Mouse (Mus musculus) spleen, postnatal 14 days (tissue): ENCODE measurements at regions not wholly inside any gene's neighbourhood (a gene's known extent, or its start where the extent isn't known, plus 50 kb on each side); places are given as distances from the start of the nearest gene placed in this dataset.
A peak's percentile ranks its signal among the peaks of the same experiment; 100 is the strongest.

Source experiments
- DNase-seq, 2 experiments: peaks; one replicate each; pipeline ENCODE4 v3.0.0; 2021 to 2022; ENCODE audit warnings: low spot score in 2 of 2

GRCm38 (mm10) chr1:128829536-128829935 is 237.4 kb upstream of the Cxcr4 start:
- no peak for DNase-seq

- no peak for DNase-seq
Measured at GRCm38 (mm10) chr1:128826419-128826818, 234.3 kb upstream of the Cxcr4 start.

DNA sequence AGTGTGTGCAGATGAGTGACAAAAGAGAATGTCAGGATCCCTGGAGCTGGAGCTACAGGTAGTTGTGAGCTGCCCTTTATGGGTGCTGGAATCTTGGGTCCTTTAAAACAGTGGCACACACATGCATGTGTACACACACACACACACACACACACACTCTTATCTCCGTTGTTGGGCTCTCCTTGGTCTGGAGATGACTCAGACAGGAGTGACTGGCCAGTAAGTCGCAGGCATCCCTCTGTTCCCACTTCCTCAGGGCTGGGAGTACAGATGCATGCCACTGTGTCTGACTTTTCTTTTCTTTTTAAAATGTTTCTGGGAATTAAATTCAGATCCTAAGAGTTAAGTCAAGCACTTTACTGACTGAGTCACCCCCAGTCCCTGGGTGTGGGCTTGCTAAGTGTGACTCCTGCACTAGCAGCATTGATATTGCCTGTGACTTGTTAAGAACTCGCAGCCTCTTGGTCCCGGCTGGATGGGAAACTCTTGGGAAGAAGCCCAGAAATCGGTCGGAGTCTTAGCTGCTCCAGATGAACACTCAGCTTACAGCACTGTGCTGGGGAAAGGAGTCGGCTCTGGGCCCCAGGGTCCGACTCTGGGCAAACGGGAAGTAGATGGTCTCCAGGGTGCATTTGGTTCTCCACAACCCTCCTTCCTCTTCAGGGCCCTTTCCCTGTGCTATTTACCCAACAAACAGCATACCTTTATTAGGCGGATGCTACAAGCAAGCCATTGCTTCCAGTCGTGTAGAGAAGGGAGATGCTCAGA is 233.0 kb upstream of the Cxcr4 start:
- DNase-seq, result no peak

DNA sequence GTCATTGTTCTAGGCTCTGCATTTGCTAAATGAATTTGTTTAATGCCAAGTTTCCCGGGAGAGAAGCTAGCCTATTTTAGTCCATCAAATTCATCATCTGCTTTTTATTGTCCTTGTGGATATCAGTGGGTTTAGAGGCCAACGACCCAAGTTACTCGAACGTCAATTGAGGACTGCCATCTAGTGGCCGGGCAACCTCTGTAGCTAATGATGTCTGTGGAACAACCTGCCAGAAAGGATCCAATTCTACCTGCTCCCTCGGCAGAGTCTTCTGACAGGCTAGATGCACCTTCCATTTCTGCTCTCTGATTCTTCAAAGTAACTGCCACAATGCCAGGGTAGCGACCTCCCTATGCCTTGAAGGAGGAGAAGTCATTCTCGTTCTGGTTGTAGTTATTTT is 232.1 kb upstream of the Cxcr4 start:
- DNase-seq, result peak; percentile 58 to 70

DNA sequence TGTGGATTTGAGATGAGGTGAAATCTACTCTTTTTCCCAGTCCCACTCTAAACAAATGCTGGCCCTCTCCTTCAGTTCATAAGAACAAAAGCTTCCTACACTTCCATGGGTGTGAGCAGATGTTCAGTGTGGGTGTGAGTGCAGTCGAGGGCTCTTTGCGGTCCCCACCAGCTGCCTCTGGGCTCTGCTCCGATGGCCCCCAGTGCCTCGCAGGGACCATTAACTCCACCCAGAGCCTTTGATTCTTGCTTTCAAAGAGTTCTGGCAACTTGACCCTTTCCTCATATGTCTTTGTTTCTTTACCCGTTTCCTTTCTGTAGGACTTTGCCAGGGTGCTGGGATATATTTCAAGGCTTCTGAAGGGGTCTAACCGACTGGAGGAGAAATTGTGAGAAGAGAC is 229.9 kb upstream of the Cxcr4 start:
- no peak for DNase-seq

- DNase-seq, result no peak
Measured at GRCm38 (mm10) chr1:128820527-128820926, 228.4 kb upstream of the Cxcr4 start.

DNA sequence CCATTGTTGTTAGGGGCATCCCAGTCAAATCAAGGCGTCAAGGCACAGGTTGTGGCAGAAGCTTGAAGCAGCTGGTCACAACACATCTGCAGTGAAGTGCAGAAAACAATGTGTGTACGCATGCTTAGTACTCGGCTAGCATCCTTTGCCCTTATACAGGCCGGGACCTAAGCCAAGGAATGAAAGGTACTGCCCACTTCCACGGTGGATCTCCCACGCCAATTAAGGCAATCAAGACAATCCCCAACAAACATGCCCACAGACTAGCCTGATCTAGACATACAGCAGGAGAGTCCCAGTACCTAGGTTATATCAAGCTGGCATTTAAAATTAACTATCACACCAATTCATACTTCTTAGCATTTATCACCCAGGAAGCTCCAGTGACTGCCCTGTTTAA is 227.5 kb upstream of the Cxcr4 start:
- no peak for DNase-seq

DNA sequence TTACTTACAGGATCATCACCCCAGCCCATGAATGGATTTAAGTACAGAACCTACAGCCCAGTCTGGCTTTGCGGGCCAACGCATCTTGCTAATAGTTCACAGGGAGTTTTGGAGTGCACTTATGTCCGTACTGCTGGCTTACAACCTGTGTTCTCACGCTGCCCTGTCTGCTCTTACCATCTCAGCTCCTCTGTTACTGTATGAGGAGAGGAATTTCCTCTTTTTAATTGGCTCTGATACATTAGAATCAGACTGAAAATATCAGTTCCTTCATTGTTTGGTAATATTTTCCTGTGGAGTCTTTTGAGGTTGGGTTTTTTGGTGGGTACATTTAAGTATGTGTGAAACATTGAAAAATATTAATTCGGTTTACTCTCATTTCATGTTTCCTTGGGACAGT is 221.3 kb upstream of the Cxcr4 start:
- DNase-seq, result no peak

DNA sequence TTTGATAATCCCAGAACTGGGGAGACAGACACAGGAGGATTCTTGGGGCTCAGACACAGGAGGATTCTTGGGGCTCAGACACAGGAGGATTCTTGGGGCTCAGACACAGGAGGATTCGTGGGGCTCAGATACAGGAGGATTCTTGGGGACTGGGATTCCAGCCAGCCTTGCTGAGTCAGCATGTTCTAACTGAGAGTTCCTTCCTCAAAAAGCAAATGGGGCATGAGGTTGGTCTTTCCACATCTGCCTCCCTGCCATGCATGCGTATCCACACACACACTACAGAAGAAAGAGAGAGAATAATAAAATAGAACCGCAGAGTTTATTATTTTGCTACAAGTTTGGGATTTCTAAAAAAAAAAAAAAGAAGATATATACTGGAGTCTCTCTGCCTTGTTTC is 218.8 kb upstream of the Cxcr4 start:
- DNase-seq, result no peak

- DNase-seq, result no peak
Measured at GRCm38 (mm10) chr1:128810094-128810493, 218.0 kb upstream of the Cxcr4 start.

- DNase-seq, result no peak
Measured at GRCm38 (mm10) chr1:128809601-128810000, 217.5 kb upstream of the Cxcr4 start.

DNA sequence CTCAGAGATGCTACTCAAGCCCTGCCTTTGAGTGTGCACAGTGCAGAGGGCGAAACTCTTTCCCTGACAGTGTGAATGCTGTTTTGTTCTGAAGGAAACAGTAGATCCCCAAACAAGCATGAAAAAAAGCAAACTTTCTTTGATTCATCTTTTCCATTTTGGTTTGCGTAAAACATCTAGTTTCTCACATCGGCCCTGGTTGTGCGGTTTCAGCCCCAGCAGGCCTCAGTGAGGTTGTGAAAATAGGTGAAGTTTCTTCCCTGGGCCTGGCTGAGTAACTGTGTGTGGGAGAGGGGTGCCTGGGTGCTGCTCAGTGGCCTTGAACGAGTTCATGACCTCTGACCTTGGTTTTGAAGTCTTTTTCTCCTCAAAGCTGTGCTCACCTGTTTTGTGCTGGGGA is 216.5 kb upstream of the Cxcr4 start:
- no peak for DNase-seq

- no peak for DNase-seq
Measured at GRCm38 (mm10) chr1:128805687-128806653, 213.9 kb upstream of the Cxcr4 start.

DNA sequence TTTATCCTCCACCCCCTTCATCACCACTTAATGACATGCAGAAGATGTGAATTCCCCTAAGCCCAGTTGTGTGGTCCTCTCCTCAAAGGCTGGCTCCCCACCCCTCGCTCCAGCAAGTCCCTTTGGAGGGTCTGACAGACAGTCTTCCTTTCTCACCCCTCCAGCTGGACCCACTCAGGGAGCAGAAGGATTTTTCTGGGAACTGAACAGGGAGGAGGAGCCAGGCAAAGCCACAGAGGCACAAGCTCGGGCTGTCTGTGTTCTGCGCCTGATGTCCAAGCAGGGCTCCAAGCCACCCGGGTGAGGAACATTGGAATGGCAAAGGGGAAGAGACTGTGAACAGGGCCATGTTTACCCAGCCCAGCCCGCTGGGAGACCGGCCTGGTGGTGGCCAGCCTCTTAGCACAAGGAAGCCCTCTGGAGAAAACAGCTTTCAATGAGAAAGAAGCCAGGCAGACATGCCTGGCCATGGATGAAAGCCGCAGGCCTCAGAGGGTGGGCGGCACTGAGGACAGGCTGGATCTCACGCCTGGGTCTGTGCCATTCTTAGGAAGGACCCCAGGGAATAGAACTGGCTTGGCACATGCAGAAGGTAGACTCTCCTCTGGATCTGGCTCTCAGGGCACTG is 211.5 kb upstream of the Cxcr4 start:
- no peak for DNase-seq

- DNase-seq, result no peak
Measured at GRCm38 (mm10) chr1:128803058-128803432, 211.0 kb upstream of the Cxcr4 start.

DNA sequence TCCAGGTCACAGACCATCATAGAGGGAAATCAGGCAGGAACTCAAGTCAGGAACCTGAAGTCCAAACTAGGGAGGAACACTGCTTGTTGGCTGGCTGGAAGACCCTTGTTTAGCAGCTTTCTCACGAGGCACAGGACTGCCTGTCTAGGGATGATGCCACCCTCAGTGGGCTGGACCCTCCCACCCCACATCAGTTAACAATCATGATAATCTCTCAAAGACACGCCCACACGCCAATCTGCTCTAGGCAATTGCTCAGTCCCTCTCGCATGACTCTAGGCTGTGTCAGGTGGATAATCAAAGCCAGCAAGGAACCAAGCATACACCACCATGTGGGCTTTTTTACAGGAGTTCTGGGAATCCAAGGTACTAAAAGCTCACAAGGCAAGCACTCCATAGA is 206.6 kb upstream of the Cxcr4 start:
- no peak for DNase-seq

DNA sequence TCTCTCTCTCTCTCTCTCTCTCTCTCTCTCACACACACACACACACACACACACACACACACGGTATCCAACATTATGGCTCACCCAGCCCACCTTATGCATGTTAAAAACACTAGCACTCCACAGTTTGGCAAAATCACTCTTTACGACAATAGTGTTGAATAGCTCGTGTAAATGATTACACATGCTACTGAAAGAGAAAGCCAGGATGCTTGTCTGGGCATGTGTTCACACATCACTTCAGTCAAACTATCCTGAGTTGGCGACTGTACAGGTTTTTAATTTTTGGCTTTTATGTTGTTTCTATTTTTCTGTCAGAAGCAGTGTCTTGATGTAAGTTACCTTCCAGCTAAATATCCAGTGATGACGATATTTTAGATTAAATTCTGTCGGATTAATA is 203.6 kb upstream of the Cxcr4 start:
- no peak for DNase-seq

- no peak for DNase-seq
Measured at GRCm38 (mm10) chr1:128790881-128791280, 198.8 kb upstream of the Cxcr4 start.

- DNase-seq, result no peak
Measured at GRCm38 (mm10) chr1:128789567-128790335, 197.7 kb upstream of the Cxcr4 start.

DNA sequence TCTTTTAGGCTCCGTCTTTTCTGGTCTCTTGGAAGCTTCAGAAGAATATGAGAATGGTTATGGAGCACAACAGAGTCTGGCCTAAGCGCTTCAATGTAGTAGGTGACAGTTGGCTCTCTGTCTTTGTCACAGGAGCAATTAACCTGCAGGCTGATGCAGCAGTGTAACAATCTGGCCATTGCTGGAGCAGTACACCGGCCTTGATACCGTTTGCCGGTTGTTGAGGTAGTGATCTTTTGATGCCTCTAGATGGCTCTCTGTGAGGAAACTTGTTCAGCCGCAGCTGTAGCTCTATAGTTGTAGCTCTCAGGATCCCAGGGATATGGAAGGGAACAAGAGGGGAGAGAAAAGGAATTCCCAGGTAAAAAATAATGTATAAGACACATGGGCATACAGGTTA is 196.1 kb upstream of the Cxcr4 start:
- DNase-seq, result no peak

- no peak for DNase-seq
Measured at GRCm38 (mm10) chr1:128786941-128787569, 195.0 kb upstream of the Cxcr4 start.
